Mouse (Mus musculus) embryonic facial prominence, embryonic 13.5 days (tissue): ENCODE data around the gene Carnmt1. TPM values are rescaled to one million over a fixed set of nuclear protein-coding genes. Genes with fewer than 3 reads are reported as not detected.
"Not testable (repeated sequence)": the region's sequence is repeated elsewhere in the genome, so short reads cannot be mapped to it uniquely, and the experiment has no call there.

Experiments
- ATAC-seq: fragments of 200-750 bp; cut with Nextera tagmentation; 2 replicates; pipeline ENCODE4 v1.8.0; 2017; ENCODE audit warnings: low read depth; ENCODE audit not compliant: insufficient number of reproducible peaks, insufficient read depth, low FRiP score, low TSS enrichment
- H3K27ac ChIP-seq: fragments of 300-500 bp; sonication (generic); 2 replicates; pipeline ENCODE4 v1.5.1; 2015; ENCODE audit warnings: moderate library complexity, mild to moderate bottlenecking, inconsistent platforms
- H3K27me3 ChIP-seq: fragments of 300-500 bp; sonication (generic); 2 replicates; pipeline ENCODE4 v1.6.1; 2015; ENCODE audit warnings: mild to moderate bottlenecking, inconsistent platforms
- H3K36me3 ChIP-seq: fragments of 300-500 bp; sonication (generic); 2 replicates; pipeline ENCODE4 v1.6.1; 2015; ENCODE audit warnings: mild to moderate bottlenecking, inconsistent platforms
- H3K4me1 ChIP-seq: fragments of 300-500 bp; sonication (generic); 2 replicates; pipeline ENCODE4 v1.6.1; 2015; ENCODE audit warnings: inconsistent platforms
- H3K4me2 ChIP-seq: fragments of 300-500 bp; sonication (generic); 2 replicates; pipeline ENCODE4 v1.6.1; 2015; ENCODE audit warnings: moderate library complexity, mild to moderate bottlenecking, inconsistent platforms
- H3K4me3 ChIP-seq: fragments of 300-500 bp; sonication (generic); 2 replicates; pipeline ENCODE4 v1.5.1; 2015; ENCODE audit warnings: mild to moderate bottlenecking, inconsistent platforms
- H3K9ac ChIP-seq: fragments of 300-500 bp; sonication (generic); 2 replicates; pipeline ENCODE4 v1.6.1; 2015; ENCODE audit warnings: mild to moderate bottlenecking, inconsistent platforms
- H3K9me3 ChIP-seq: fragments of 300-500 bp; sonication (generic); 2 replicates; pipeline ENCODE4 v1.6.1; 2016; ENCODE audit warnings: inconsistent platforms
- WGBS: fragments of 180-500 bp; shearing (Covaris S2); methylation state at CpG from one replicate; pipeline ENCODE4 v1.1.7; 2015; ENCODE audit warnings: mixed read lengths; 5-methylcytosine and 5-hydroxymethylcytosine counted together
- polyA plus RNA-seq: library from polyadenylated mRNA; unstranded; fragments of >200 nt; fragmentation: Nextera tagmentation; extraction: Ambion mirVana; gene quantifications from 2 replicates; pipeline ENCODE4 v1.2.1, GENCODE M21; 2015

The Carnmt1 gene
- polyA plus RNA-seq, 1 experiment from 2014 or later: 37.3 TPM

DNA sequence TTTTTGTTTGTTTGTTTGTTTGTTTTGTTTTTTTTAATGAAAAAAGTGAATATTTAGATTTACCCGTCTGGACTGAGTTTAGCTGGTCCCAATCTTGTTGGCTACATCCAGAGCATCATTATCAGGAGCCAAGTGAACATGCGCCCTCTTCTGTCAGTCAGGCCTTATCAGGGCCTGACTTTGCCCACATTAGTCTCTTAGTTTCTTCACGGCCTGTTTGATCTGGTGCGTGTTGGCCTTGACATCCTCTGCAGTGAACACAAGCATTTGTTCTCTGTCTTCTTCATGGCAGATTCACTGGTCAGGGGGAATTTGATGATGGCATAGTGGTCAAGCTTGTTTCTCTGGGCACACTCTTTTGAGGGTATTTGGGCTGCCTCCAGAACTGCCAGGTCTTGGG is 11.6 kb downstream of the Carnmt1 start:
- Histone ChIP-seq H3K9ac (no peak overlapping the region), H3K9me3 (no peaks in the 10 kb centered on the region), H3K4me3 (no peak overlapping the region), H3K4me2 (no peak overlapping the region), H3K27me3 (no peaks in the 10 kb centered on the region), H3K27ac (no peak overlapping the region), H3K4me1 (no peaks in the 10 kb centered on the region), H3K36me3 (peaks cover 24% of the 10 kb centered on the region)
- no peak for ATAC-seq
- 74% methylated on average over 4 of the region's 4 CpGs for WGBS

GRCm38 (mm10) chr19:18687556-18687955 is 17.0 kb downstream of the Carnmt1 start:
- H3K9ac ChIP-seq: no peak overlapping the region
- no peaks in the 10 kb centered on the region for H3K4me1 ChIP-seq
- 76% methylated on average over 3 of the region's 3 CpGs for WGBS
- no peak for ATAC-seq
- peaks cover 17% of the 10 kb centered on the region for H3K36me3 ChIP-seq
- H3K4me2 ChIP-seq: no peak overlapping the region
- H3K27me3 ChIP-seq: no peaks in the 10 kb centered on the region
- no peak overlapping the region for H3K4me3 ChIP-seq
- H3K27ac ChIP-seq: no peak overlapping the region
- no peaks in the 10 kb centered on the region for H3K9me3 ChIP-seq

DNA sequence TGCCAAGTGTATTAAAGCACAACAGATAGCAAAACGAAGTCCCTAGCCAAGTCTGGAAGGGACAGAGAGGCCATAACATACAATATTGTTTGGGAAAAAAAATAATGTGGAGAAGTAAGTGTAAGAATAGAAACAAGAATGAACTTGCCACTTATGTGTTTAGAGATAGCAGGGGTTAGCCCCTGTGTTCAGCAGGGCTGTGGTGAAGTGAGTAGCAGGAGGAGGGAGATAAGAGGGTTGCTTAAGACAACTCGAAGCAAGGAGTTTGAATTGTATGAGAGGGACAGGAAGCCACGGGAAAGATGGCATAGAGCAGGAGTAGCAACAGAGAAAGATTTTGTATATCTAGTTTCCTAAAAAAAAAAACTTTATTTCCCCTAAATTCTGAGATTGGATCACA is 21.6 kb downstream of the Carnmt1 start:
- peaks cover 33% of the 10 kb centered on the region for H3K36me3 ChIP-seq
- H3K27ac ChIP-seq: no peak overlapping the region
- no peaks in the 10 kb centered on the region for H3K27me3 ChIP-seq
- no peak overlapping the region for H3K9ac ChIP-seq
- H3K4me2 ChIP-seq: no peak overlapping the region
- ATAC-seq: no peak
- no peaks in the 10 kb centered on the region for H3K9me3 ChIP-seq
- WGBS: 84% methylated on average over 3 of the region's 3 CpGs
- no peaks in the 10 kb centered on the region for H3K4me1 ChIP-seq
- no peak overlapping the region for H3K4me3 ChIP-seq

DNA sequence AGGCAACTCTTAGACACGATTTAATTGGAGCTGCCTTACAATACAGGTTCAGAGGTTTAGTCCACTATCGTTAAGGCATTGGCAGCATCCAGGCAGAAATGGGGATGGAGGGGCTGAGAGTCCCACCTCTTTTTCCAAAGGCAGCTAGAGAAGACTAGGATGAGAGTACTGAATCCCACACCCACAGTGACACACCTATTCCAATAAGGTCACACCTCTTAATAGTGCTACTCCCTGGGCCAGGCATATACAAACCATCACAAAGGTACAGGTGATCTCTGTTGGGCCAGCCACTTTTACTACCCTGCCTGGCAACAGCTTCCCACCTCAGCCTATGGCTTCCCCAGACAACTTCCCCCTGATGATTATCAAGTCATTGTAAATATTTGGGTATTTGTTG is 22.2 kb downstream of the Carnmt1 start:
- Histone ChIP-seq H3K4me2 (no peak overlapping the region), H3K36me3 (peaks cover 33% of the 10 kb centered on the region), H3K9ac (no peak overlapping the region), H3K4me1 (no peaks in the 10 kb centered on the region), H3K27me3 (no peaks in the 10 kb centered on the region), H3K4me3 (no peak overlapping the region), H3K27ac (no peak overlapping the region), H3K9me3 (no peaks in the 10 kb centered on the region)
- no peak for ATAC-seq
- 94% methylated on average over 2 of the region's 2 CpGs for WGBS

GRCm38 (mm10) chr19:18695116-18695515 is 24.6 kb downstream of the Carnmt1 start:
- H3K4me2 ChIP-seq: no peak overlapping the region
- no peaks in the 10 kb centered on the region for H3K9me3 ChIP-seq
- WGBS: 94% methylated on average over 3 of the region's 3 CpGs
- no peak overlapping the region for H3K9ac ChIP-seq
- H3K36me3 ChIP-seq: peaks cover 29% of the 10 kb centered on the region
- no peak overlapping the region for H3K27ac ChIP-seq
- no peak for ATAC-seq
- no peaks in the 10 kb centered on the region for H3K27me3 ChIP-seq
- no peaks in the 10 kb centered on the region for H3K4me1 ChIP-seq
- no peak overlapping the region for H3K4me3 ChIP-seq

DNA sequence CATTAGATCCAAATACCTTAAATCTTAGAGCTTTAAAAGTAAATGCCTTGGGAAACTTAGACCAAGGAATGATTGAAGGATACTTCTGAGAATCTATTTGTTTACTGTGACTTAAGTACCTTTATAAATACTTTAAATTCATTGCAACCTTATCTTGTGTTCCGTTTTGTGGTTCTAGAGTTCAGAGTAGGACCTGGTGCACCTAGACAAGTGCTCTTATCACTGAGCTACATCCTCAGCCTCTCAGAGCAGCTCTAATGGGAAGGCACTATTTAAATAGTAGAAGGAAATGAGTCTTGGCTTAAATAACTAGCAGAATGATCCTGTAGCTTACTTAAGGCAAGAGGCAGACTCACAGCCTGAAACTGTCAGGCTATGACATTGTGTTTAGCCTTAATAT is 25.0 kb downstream of the Carnmt1 start:
- Histone ChIP-seq H3K27ac (no peak overlapping the region), H3K9me3 (no peaks in the 10 kb centered on the region), H3K27me3 (no peaks in the 10 kb centered on the region), H3K9ac (no peak overlapping the region), H3K4me2 (no peak overlapping the region), H3K36me3 (peaks cover 29% of the 10 kb centered on the region), H3K4me3 (no peak overlapping the region), H3K4me1 (no peaks in the 10 kb centered on the region)
- WGBS: 88% methylated on average over 1 of the region's 1 CpGs
- no peak for ATAC-seq

GRCm38 (mm10) chr19:18708101-18708500 is 37.5 kb downstream of the Carnmt1 start:
- H3K27ac ChIP-seq: no peak overlapping the region
- no peak for ATAC-seq
- H3K4me1 ChIP-seq: no peaks in the 10 kb centered on the region
- H3K36me3 ChIP-seq: no peaks in the 10 kb centered on the region
- no peaks in the 10 kb centered on the region for H3K27me3 ChIP-seq
- no peak overlapping the region for H3K9ac ChIP-seq
- no peaks in the 10 kb centered on the region for H3K9me3 ChIP-seq
- H3K4me3 ChIP-seq: no peak overlapping the region
- H3K4me2 ChIP-seq: no peak overlapping the region

GRCm38 (mm10) chr19:18710903-18711302 is 40.3 kb downstream of the Carnmt1 start:
- no peak for ATAC-seq
- WGBS: 75% methylated on average over 6 of the region's 6 CpGs
- H3K9ac ChIP-seq: no peak overlapping the region

GRCm38 (mm10) chr19:18711589-18711988 is 41.0 kb downstream of the Carnmt1 start:
- WGBS: 91% methylated on average over 9 of the region's 9 CpGs
- Histone ChIP-seq H3K27ac (no peak overlapping the region), H3K27me3 (no peaks in the 10 kb centered on the region), H3K9ac (no peak overlapping the region), H3K4me3 (no peak overlapping the region), H3K4me2 (no peak overlapping the region), H3K9me3 (no peaks in the 10 kb centered on the region), H3K4me1 (peaks cover 20% of the 10 kb centered on the region), H3K36me3 (no peaks in the 10 kb centered on the region)
- ATAC-seq: no peak

More at GRCm38 (mm10) chr19:18710903-18711302, 40.3 kb downstream of the Carnmt1 start:
- Histone ChIP-seq H3K4me1 (peaks cover 18% of the 10 kb centered on the region), H3K9me3 (no peaks in the 10 kb centered on the region), H3K4me2 (no peak overlapping the region), H3K27ac (no peak overlapping the region), H3K27me3 (no peaks in the 10 kb centered on the region), H3K4me3 (no peak overlapping the region), H3K36me3 (no peaks in the 10 kb centered on the region)

GRCm38 (mm10) chr19:18712153-18712865 is 41.7 kb downstream of the Carnmt1 start:
- ATAC-seq: no peak; the same call in 1 of the 2 replicates
- WGBS: 60% methylated on average over 16 of the region's 16 CpGs
- Histone ChIP-seq H3K9me3 (no peaks in the 10 kb centered on the region), H3K4me3 (peak overlapping the region; percentile 94), H3K9ac (peak overlapping the region; percentile 94), H3K4me1 (peaks cover 20% of the 10 kb centered on the region), H3K4me2 (peak overlapping the region; percentile 84), H3K27ac (peak overlapping the region; percentile 96), H3K27me3 (no peaks in the 10 kb centered on the region), H3K36me3 (no peaks in the 10 kb centered on the region)

DNA sequence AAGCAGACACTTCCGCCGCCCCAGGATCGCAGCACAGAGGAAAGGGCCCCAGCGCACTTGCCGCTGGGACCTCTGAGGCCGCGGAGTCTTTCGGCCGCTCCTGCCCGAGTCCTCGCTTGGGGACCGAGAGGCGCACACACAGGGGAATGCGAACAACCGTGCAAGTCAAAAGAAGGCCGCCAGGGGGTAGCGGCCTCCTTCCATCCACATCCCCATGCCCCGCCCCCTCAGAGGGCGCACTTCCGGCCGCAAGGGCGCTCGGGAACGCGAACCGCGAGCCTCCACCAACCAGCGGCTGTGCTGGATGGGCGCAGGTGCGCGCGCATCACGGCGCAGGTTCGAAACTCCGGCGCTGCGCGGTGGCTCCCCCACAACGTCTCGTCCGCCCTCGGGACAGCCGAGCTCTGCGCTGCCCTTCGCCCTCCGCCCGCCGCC is 42.3 kb downstream of the Carnmt1 start, which contains the start of gene D030056L22Rik:
D030056L22Rik (plus strand) TSS at position 328 of the 435 bp plus-strand sequence.
- WGBS: under 1% methylated on average over 49 of the region's 49 CpGs
- peak within 1 kb of the TSS; percentile 94 for H3K9ac ChIP-seq
- peak within 1 kb of the TSS; percentile 94 for H3K4me3 ChIP-seq
- no peaks in the 10 kb centered on the region for H3K9me3 ChIP-seq
- peak within 1 kb of the TSS; percentile 96 for H3K27ac ChIP-seq
- H3K4me1 ChIP-seq: peaks cover 20% of the 10 kb centered on the region
- H3K36me3 ChIP-seq: peaks cover 3% of the 10 kb centered on the region
- no peaks in the 10 kb centered on the region for H3K27me3 ChIP-seq
- H3K4me2 ChIP-seq: peak within 1 kb of the TSS; percentile 84
- ATAC-seq: peak; percentile 95

DNA sequence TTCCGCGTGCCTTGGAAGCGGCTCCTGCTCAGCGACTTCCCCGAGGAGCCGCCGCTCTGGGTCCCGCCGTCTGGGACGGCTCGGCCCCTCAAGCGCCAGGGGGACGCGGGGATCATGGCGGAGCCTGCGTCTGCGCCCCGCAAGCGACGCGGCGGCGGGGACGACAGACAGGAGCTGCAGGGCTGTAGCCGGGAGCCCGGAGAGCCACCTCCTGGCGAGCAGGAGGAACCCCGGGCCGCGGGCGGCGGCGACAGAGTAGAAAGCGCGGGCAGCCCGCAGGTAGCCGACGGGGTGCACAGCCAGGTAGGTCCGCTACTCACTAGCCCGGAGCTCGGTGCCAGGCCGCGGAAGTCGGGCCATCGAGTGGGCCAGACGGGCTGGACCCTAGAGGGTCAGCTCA is 42.8 kb downstream of the Carnmt1 start:
- under 1% methylated on average over 43 of the region's 46 CpGs for WGBS
- H3K9ac ChIP-seq: peak overlapping the region; percentile 94
- H3K36me3 ChIP-seq, H3K9me3 ChIP-seq, H3K27me3 ChIP-seq: not testable (repeated sequence)
- peak overlapping the region; percentile 96 for H3K27ac ChIP-seq
- H3K4me2 ChIP-seq: peak overlapping the region; percentile 84
- H3K4me3 ChIP-seq: peak overlapping the region; percentile 94
- H3K4me1 ChIP-seq: peaks cover 20% of the 10 kb centered on the region
- ATAC-seq: peak; percentile 64
